12 mouse cellular contexts compared by ENCODE assay signal in the genomic region with DNA sequence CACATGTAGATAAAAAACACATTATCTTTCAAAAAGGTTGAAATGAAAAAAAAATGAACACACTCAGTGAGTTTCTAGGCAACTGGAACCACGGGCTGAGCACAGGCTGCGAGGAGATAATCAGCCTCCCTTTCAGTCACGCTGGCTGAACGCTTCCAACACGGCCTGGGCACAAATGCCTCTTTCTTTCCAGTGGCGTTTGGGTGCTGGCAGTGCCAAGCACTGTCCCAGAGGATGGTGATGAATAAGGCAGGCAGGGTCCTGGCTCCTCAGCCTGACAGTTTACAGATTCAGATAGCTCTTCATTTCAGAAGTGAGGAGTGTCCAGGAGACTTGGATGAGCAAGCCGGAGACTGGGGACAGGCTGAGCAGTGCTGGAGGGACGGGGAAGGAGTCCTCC.
A peak's percentile ranks its signal among the peaks of the same experiment; 100 is the strongest.
DNase-seq lines count a peak whose midpoint lies in the region; ATAC-seq and TF ChIP-seq lines count a peak whose summit lies in the region.
"Had no signal": no experiment of that assay in that cellular context is flagged by ENCODE, and none has a peak within 500 bp of the region (broad histone marks: within the 10 kb centered on the region; RNA-seq: fewer than 3 reads in every experiment).

No protein-coding gene starts in this region.

- H3K4me1 ChIP-seq in hindbrain, embryonic 13.5 days (replicated peaks), result 0 out of 2 replicates have a peak, but pooled peaks cover 4% of the 10 kb centered on the region
- H3K4me1 ChIP-seq in hindbrain, embryonic 11.5 days (replicated peaks; ENCODE audit: control insufficient read depth, insufficient read depth, low read length), result no peaks in the 10 kb centered on the region
- no peaks in the 10 kb centered on the region for H3K4me1 ChIP-seq in lung, adult 2 months (ENCODE audit: control insufficient read depth, insufficient read depth, low read length)
- H3K4me1 ChIP-seq: embryonic facial prominence, embryonic 12.5 days had no signal

- no peaks in the 10 kb centered on the region for H3K9me3 ChIP-seq in hindbrain, embryonic 13.5 days
- H3K9me3 ChIP-seq in hindbrain, embryonic 11.5 days (ENCODE audit: control insufficient read depth, low read length), result no peaks in the 10 kb centered on the region
- H3K9me3 ChIP-seq: embryonic facial prominence, embryonic 12.5 days had no signal

- H3K4me2 ChIP-seq in hindbrain, embryonic 13.5 days, result no peak overlapping the region
- H3K4me2 ChIP-seq in hindbrain, embryonic 11.5 days (replicated peaks; ENCODE audit: low read depth, low read length), result no peak overlapping the region
- H3K4me2 ChIP-seq: embryonic facial prominence, embryonic 12.5 days; lung, embryonic 14.5 days had no signal

- no peaks in the 10 kb centered on the region for H3K27me3 ChIP-seq in hindbrain, embryonic 13.5 days
- no peaks in the 10 kb centered on the region for H3K27me3 ChIP-seq in hindbrain, embryonic 11.5 days (ENCODE audit: control insufficient read depth, insufficient read depth, low read length)
- H3K27me3 ChIP-seq: embryonic facial prominence, embryonic 12.5 days had no signal

- H3K27ac ChIP-seq in hindbrain, embryonic 13.5 days, result peak overlapping the region; percentile 23; the same call in 1 of the 2 replicates
- no peak overlapping the region for H3K27ac ChIP-seq in hindbrain, embryonic 11.5 days (ENCODE audit: low read depth, low read length)
- H3K27ac ChIP-seq: embryonic facial prominence, embryonic 12.5 days had no signal

- no peak for TF ChIP-seq CTCF in lung, adult 2 months (IDR thresholded peaks at IDR 0.05; ENCODE audit: insufficient read depth, low read length)

- no peaks in the 10 kb centered on the region for H3K36me3 ChIP-seq in hindbrain, embryonic 13.5 days
- no peaks in the 10 kb centered on the region for H3K36me3 ChIP-seq in hindbrain, embryonic 11.5 days (ENCODE audit: control insufficient read depth, insufficient read depth, low read length)
- H3K36me3 ChIP-seq: embryonic facial prominence, embryonic 12.5 days had no signal

- DNase-seq in hindbrain, embryonic 11.5 days (ENCODE audit: low spot score), result no peak
- peak; percentile 56 to 66 for DNase-seq in frontal cortex, postnatal 36 days (ENCODE audit: low spot score in 2 of 2)
- peak; percentile 40 to 67 for DNase-seq in left cerebral cortex, adult 9 months (ENCODE audit: low spot score in 2 of 2)
- DNase-seq in right cerebral cortex, postnatal 10 days (ENCODE audit: low spot score in 2 of 2), result peak; percentile 80 to 83
- DNase-seq in thymus, postnatal 36 days, result no peak
- no peak for DNase-seq in lung, adult 2 months
- DNase-seq: heart, adult 11 months; lung, embryonic 14.5 days had no signal

- no peak overlapping the region for H3K9ac ChIP-seq in hindbrain, embryonic 13.5 days
- no peak overlapping the region for H3K9ac ChIP-seq in hindbrain, embryonic 11.5 days (ENCODE audit: low read depth, low read length)
- H3K9ac ChIP-seq: embryonic facial prominence, embryonic 12.5 days; lung, embryonic 14.5 days had no signal

- WGBS in hindbrain, embryonic 13.5 days, result 54% methylated on average over 8 of the region's 8 CpGs
- WGBS in hindbrain, embryonic 11.5 days, result 78% methylated on average over 8 of the region's 8 CpGs
- WGBS in lung, adult 2 months, result 66% methylated on average over 8 of the region's 8 CpGs

- no peak for ATAC-seq in hindbrain, embryonic 13.5 days (ENCODE audit: low FRiP score)
- no peak for ATAC-seq in hindbrain, embryonic 11.5 days (ENCODE audit: low FRiP score)
- no peak for ATAC-seq in erythroblast, adult 5-6 weeks (replicated peaks; ENCODE audit: low FRiP score, poor library complexity, severe bottlenecking)

- no peak for TF ChIP-seq POLR2A in lung, adult 2 months (IDR thresholded peaks at IDR 0.05; ENCODE audit: borderline replicate concordance, extremely low read depth, low read depth, low read length)

- no peak overlapping the region for H3K4me3 ChIP-seq in hindbrain, embryonic 13.5 days
- H3K4me3 ChIP-seq in hindbrain, embryonic 11.5 days (ENCODE audit: low read depth, low read length), result no peak overlapping the region
- H3K4me3 ChIP-seq in lung, adult 2 months (replicated peaks; ENCODE audit: extremely low read depth, low read depth, low read length), result no peak overlapping the region
- H3K4me3 ChIP-seq: embryonic facial prominence, embryonic 12.5 days; myocyte had no signal

Comparison
In these comparisons a context has a peak if more than half of its experiments do, and no peak if none do; other contexts are left out.
1. DNase-seq: peak in frontal cortex, postnatal 36 days (2 of 2), left cerebral cortex, adult 9 months (2 of 2) and right cerebral cortex, postnatal 10 days (2 of 2); none in hindbrain, embryonic 11.5 days (single experiment), thymus, postnatal 36 days (0 of 2) and lung, adult 2 months (single experiment).